Mouse (Mus musculus) gastrocnemius, adult 2 months (tissue): ENCODE measurements around the gene Psap. TPM values are rescaled to one million over a fixed set of nuclear protein-coding genes. Genes with fewer than 3 reads are reported as not detected.

Source experiments
- DNase-seq: peaks from one replicate; pipeline ENCODE4 v3.0.0; 2022
- H3K27ac ChIP-seq: fragments of 200-600 bp; 2 replicates; pipeline ENCODE4 v1.8.1; 2022; ENCODE audit warnings: mild to moderate bottlenecking
- H3K4me3 ChIP-seq: fragments of 200-600 bp; 2 replicates; pipeline ENCODE4 v1.8.1; 2022; ENCODE audit warnings: mild to moderate bottlenecking, moderate library complexity
- CTCF ChIP-seq: fragments of 200-600 bp; IDR thresholded peaks from 2 replicates; pipeline ENCODE4 v1.8.1; 2022; ENCODE audit warnings: antibody characterized with exemption, mild to moderate bottlenecking, moderate library complexity
- intact Hi-C: fragments of 180-260 bp; cut with DNase I; formaldehyde crosslinking; loops from one replicate; pipeline ENCODE4 v1.15.1; 2025
- total RNA-seq, 2 experiments: library from RNA; stranded (reverse); gene quantifications; 2 replicates each; pipeline ENCODE4 v1.2.3; 2021

Psap gene
- total RNA-seq, 2 experiments from 2014 or later = 730 to 837 TPM

- no peak overlapping the region for H3K4me3 ChIP-seq
- no peak for DNase-seq
- no peak for TF ChIP-seq CTCF
- intact Hi-C loops = loop anchor here (10.0 kb wide), 1 partner anchor 356 kb away; no protein-coding TSS in a partner anchor
- no peak overlapping the region for H3K27ac ChIP-seq
Measured at GRCm38 (mm10) chr10:60250426-60250965, 26.9 kb upstream of the Psap start.

GRCm38 (mm10) chr10:60252187-60252586, 25.2 kb upstream of the Psap start:
- intact Hi-C loops = loop anchor here (10.0 kb wide), 1 partner anchor 357 kb away; no protein-coding TSS in a partner anchor
- Histone ChIP-seq H3K4me3 (no peak overlapping the region), H3K27ac (no peak overlapping the region)
- no peak for DNase-seq
- TF ChIP-seq CTCF = no peak

GRCm38 (mm10) chr10:60252606-60253005, 24.8 kb upstream of the Psap start:
- no peak overlapping the region for H3K4me3 ChIP-seq
- no peak for TF ChIP-seq CTCF
- no peak overlapping the region for H3K27ac ChIP-seq
- intact Hi-C loops = loop anchor here (10.0 kb wide), 1 partner anchor 358 kb away; no protein-coding TSS in a partner anchor
- no peak for DNase-seq

- H3K27ac ChIP-seq = no peak overlapping the region
- DNase-seq = no peak
- no peak for TF ChIP-seq CTCF
- no peak overlapping the region for H3K4me3 ChIP-seq
- intact Hi-C loops = loop anchor here (10.0 kb wide), 1 partner anchor 361 kb away; no protein-coding TSS in a partner anchor
Measured at GRCm38 (mm10) chr10:60256088-60256487, 21.3 kb upstream of the Psap start.

- Histone ChIP-seq H3K27ac (no peak overlapping the region), H3K4me3 (no peak overlapping the region)
- no peak for TF ChIP-seq CTCF
- no peak for DNase-seq
- intact Hi-C loops = loop anchor here (10.0 kb wide), 1 partner anchor 363 kb away; no protein-coding TSS in a partner anchor
Measured at GRCm38 (mm10) chr10:60257261-60257825, 20.1 kb upstream of the Psap start.

- Histone ChIP-seq H3K27ac (no peak overlapping the region; the same call in 1 of the 2 replicates), H3K4me3 (no peak overlapping the region)
- no peak for TF ChIP-seq CTCF
- intact Hi-C loops = no loop called here
- no peak for DNase-seq
Measured at GRCm38 (mm10) chr10:60260557-60261294, 16.7 kb upstream of the Psap start.

GRCm38 (mm10) chr10:60261530-60261929, 15.9 kb upstream of the Psap start:
- H3K27ac ChIP-seq = peak overlapping the region; percentile 24; the same call in 1 of the 2 replicates
- intact Hi-C loops = no loop called here
- no peak overlapping the region for H3K4me3 ChIP-seq
- DNase-seq = no peak
- no peak for TF ChIP-seq CTCF

- TF ChIP-seq CTCF = no peak
- H3K4me3 ChIP-seq = no peak overlapping the region
- H3K27ac ChIP-seq = peak overlapping the region; percentile 48
- peak; percentile 89 for DNase-seq
- intact Hi-C loops = no loop called here
Measured at GRCm38 (mm10) chr10:60262386-60262785, 15.0 kb upstream of the Psap start.

- Histone ChIP-seq H3K4me3 (no peak overlapping the region), H3K27ac (peak overlapping the region; percentile 16; the same call in 1 of the 2 replicates)
- TF ChIP-seq CTCF = no peak
- intact Hi-C loops = no loop called here
- DNase-seq = peak; percentile 27
Measured at GRCm38 (mm10) chr10:60263351-60263750, 14.1 kb upstream of the Psap start.

GRCm38 (mm10) chr10:60265252-60265651, 12.2 kb upstream of the Psap start:
- no peak overlapping the region for H3K4me3 ChIP-seq
- H3K27ac ChIP-seq = peak overlapping the region; percentile 72
- intact Hi-C loops = no loop called here
- peak; percentile 75 for DNase-seq
- TF ChIP-seq CTCF = no peak

GRCm38 (mm10) chr10:60266842-60267401, 10.5 kb upstream of the Psap start:
- no peak for TF ChIP-seq CTCF
- Histone ChIP-seq H3K4me3 (peak overlapping the region; percentile 65), H3K27ac (peak overlapping the region; percentile 89)
- peak; percentile 79 for DNase-seq
- intact Hi-C loops = no loop called here

- intact Hi-C loops = no loop called here
- DNase-seq = no peak
- no peak for TF ChIP-seq CTCF
- H3K27ac ChIP-seq = peak overlapping the region; percentile 93
- peak overlapping the region; percentile 59 for H3K4me3 ChIP-seq
Measured at GRCm38 (mm10) chr10:60268738-60269137, 8.7 kb upstream of the Psap start.
